Mouse (Mus musculus) forebrain, embryonic 16.5 days (tissue): ENCODE data around the gene Lrit2. TPM values are rescaled to one million over a fixed set of nuclear protein-coding genes. Genes with fewer than 3 reads are reported as not detected.

Experiments used
- ATAC-seq: fragments of 200-750 bp; cut with Nextera tagmentation; 2 replicates; pipeline ENCODE4 v1.8.0; 2017; ENCODE audit warnings: mild to moderate bottlenecking, moderate library complexity
- H3K27ac ChIP-seq: fragments of 300-500 bp; sonication (generic); 2 replicates; pipeline ENCODE4 v1.5.1; 2014; ENCODE audit warnings: low read length, control low read depth
- H3K27me3 ChIP-seq: fragments of 300-500 bp; sonication (generic); replicated peaks from 2 replicates; pipeline ENCODE4 v1.6.1; 2014; ENCODE audit warnings: low read length; ENCODE audit not compliant: control insufficient read depth, insufficient read depth
- H3K36me3 ChIP-seq: fragments of 300-500 bp; sonication (generic); 2 replicates; pipeline ENCODE4 v1.6.1; 2014; ENCODE audit not compliant: control insufficient read depth, insufficient read depth
- H3K4me1 ChIP-seq: fragments of 300-500 bp; sonication (generic); replicated peaks from 2 replicates; pipeline ENCODE4 v1.6.1; 2014; ENCODE audit warnings: low read length; ENCODE audit not compliant: control insufficient read depth, insufficient read depth
- H3K4me2 ChIP-seq: fragments of 300-500 bp; sonication (generic); 2 replicates; pipeline ENCODE4 v1.6.1; 2014; ENCODE audit warnings: mild to moderate bottlenecking, low read length, control low read depth
- H3K4me3 ChIP-seq: fragments of 300-500 bp; sonication (generic); replicated peaks from 2 replicates; pipeline ENCODE4 v1.5.1; 2014; ENCODE audit warnings: mild to moderate bottlenecking, low read length, control low read depth
- H3K9ac ChIP-seq: fragments of 300-500 bp; sonication (generic); replicated peaks from 2 replicates; pipeline ENCODE4 v1.6.1; 2014; ENCODE audit warnings: low read depth, low read length, control low read depth
- H3K9me3 ChIP-seq: fragments of 300-500 bp; sonication (generic); 2 replicates; pipeline ENCODE4 v1.6.1; 2016; ENCODE audit warnings: low read length; ENCODE audit not compliant: control insufficient read depth
- WGBS: fragments of 180-500 bp; shearing (Covaris S2); extraction: QIAGEN DNeasy Blood & Tissue Kit; methylation state at CpG from one replicate; pipeline ENCODE4 v1.1.7; 2014; 5-methylcytosine and 5-hydroxymethylcytosine counted together
- polyA plus RNA-seq: library from polyadenylated mRNA; unstranded; fragments of >200 nt; fragmentation: Nextera tagmentation; extraction: Ambion mirVana; gene quantifications from 2 replicates; pipeline ENCODE4 v1.2.1, GENCODE M21; 2015

Lrit2 gene
- polyA plus RNA-seq, 1 experiment from 2014 or later = not detected

DNA sequence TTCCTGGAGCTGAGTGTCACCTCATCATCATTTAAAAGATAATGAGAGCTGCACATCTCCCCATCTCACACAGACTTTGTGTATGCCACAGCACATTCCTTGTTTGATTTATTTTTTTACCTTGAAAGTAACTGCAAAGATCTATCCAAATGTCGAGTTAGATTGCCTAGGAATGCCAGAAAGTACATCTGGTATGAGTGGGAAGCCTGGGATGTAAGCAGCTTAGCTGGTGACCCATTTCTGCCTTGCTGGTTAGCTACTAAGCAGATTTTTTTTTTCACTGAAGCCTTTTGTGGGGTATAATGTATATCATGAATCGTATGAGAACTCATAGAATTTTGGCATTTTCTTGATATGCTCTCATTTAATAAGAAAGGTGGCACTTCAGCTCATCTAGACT lies 1.1 kb upstream of the Lrit2 start:
- WGBS = 47% methylated on average over 2 of the region's 2 CpGs
- Histone ChIP-seq H3K27me3 (no peaks in the 10 kb centered on the region), H3K4me1 (no peaks in the 10 kb centered on the region), H3K36me3 (no peaks in the 10 kb centered on the region), H3K4me2 (no peak overlapping the region), H3K4me3 (no peak overlapping the region), H3K27ac (no peak overlapping the region), H3K9me3 (no peaks in the 10 kb centered on the region), H3K9ac (no peak overlapping the region)
- ATAC-seq = no peak

DNA sequence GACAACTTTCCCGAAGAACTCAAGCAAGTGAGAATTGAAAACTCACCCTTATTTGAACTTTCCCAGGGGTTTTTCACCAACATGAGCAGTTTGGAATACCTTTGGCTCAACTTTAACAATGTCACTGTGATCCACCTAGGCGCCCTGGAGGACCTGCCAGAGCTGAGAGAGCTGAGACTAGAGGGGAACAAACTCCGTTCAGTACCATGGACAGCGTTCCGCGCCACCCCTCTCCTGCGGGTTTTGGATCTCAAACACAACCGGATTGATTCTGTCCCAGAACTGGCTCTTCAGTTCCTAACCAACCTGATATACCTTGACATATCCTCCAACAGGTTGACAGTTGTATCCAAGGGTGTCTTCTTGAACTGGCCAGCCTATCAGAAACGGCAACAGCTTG lies 787 bp downstream of the Lrit2 start:
- WGBS = 20% methylated on average over 9 of the region's 9 CpGs
- Histone ChIP-seq H3K27ac (no peak overlapping the region), H3K9ac (no peak overlapping the region), H3K4me2 (no peak overlapping the region), H3K4me3 (no peak overlapping the region), H3K4me1 (no peaks in the 10 kb centered on the region), H3K9me3 (no peaks in the 10 kb centered on the region), H3K36me3 (no peaks in the 10 kb centered on the region), H3K27me3 (no peaks in the 10 kb centered on the region)
- ATAC-seq = no peak

GRCm38 (mm10) chr14:37080724-37081123 lies 13.0 kb downstream of the Lrit2 start:
- no peaks in the 10 kb centered on the region for H3K4me1 ChIP-seq
- H3K27ac ChIP-seq = no peak overlapping the region
- H3K27me3 ChIP-seq = no peaks in the 10 kb centered on the region
- H3K9me3 ChIP-seq = no peaks in the 10 kb centered on the region
- no peak for ATAC-seq
- H3K9ac ChIP-seq = no peak overlapping the region
- no peak overlapping the region for H3K4me2 ChIP-seq
- H3K36me3 ChIP-seq = no peaks in the 10 kb centered on the region
- no peak overlapping the region for H3K4me3 ChIP-seq
- WGBS = 93% methylated on average over 1 of the region's 1 CpGs

DNA sequence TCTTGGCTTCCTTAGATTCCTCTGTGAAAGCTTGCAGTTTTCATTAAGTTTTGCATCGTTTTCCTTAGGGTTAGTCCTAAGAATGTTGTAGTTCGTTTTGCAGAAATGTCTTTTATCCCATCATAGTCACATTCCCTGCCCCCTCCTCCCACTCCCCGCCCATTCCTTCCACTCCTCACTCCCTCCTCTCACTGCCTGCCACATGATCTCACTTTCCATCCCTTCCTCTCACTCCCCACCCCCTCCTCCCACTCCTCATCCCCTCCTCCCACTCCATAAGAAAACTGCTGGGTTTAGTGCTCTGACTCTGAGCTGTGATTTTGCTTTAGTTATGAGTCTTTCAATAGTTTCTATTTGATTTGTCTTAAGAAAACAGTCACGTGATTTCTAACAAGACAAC lies 16.0 kb downstream of the Lrit2 start:
- Histone ChIP-seq H3K27me3 (no peaks in the 10 kb centered on the region), H3K36me3 (no peaks in the 10 kb centered on the region), H3K4me3 (no peak overlapping the region), H3K27ac (no peak overlapping the region), H3K9me3 (no peaks in the 10 kb centered on the region), H3K9ac (no peak overlapping the region), H3K4me1 (no peaks in the 10 kb centered on the region), H3K4me2 (no peak overlapping the region)
- WGBS = 22% methylated on average over 4 of the region's 4 CpGs
- ATAC-seq = no peak

- Histone ChIP-seq H3K9ac (no peak overlapping the region), H3K4me2 (no peak overlapping the region), H3K27me3 (no peaks in the 10 kb centered on the region; the same call in 1 of the 2 replicates), H3K9me3 (no peaks in the 10 kb centered on the region), H3K4me3 (no peak overlapping the region), H3K4me1 (peaks cover 8% of the 10 kb centered on the region), H3K27ac (no peak overlapping the region), H3K36me3 (no peaks in the 10 kb centered on the region)
- no peak for ATAC-seq
- 46% methylated on average over 6 of the region's 6 CpGs for WGBS
Observed at GRCm38 (mm10) chr14:37094436-37094835, 26.7 kb downstream of the Lrit2 start.

DNA sequence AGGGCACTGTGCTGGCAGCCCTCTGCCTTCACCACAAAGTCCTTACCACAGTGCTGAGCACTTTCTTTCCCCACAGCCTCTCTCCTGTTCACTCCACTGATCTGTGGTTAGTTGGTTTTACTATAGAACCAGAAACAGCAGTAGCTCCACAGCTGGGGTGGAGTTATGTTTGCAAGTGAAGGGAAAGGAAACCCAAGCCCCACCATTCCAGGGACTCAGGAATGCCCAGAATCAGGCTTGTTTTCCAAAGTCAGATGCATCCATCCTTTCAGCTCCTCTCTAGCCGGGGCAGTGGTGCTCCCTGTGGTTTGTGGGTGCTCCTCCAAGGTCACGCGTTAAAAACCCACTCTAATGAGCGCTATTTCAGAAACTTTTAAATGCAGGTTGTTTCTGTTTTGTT lies 27.8 kb downstream of the Lrit2 start:
- Histone ChIP-seq H3K27ac (no peak overlapping the region), H3K9me3 (no peaks in the 10 kb centered on the region), H3K4me3 (no peak overlapping the region), H3K36me3 (no peaks in the 10 kb centered on the region), H3K4me1 (peaks cover 8% of the 10 kb centered on the region), H3K9ac (no peak overlapping the region), H3K27me3 (no peaks in the 10 kb centered on the region; the same call in 1 of the 2 replicates), H3K4me2 (no peak overlapping the region)
- ATAC-seq = no peak
- 80% methylated on average over 4 of the region's 4 CpGs for WGBS

DNA sequence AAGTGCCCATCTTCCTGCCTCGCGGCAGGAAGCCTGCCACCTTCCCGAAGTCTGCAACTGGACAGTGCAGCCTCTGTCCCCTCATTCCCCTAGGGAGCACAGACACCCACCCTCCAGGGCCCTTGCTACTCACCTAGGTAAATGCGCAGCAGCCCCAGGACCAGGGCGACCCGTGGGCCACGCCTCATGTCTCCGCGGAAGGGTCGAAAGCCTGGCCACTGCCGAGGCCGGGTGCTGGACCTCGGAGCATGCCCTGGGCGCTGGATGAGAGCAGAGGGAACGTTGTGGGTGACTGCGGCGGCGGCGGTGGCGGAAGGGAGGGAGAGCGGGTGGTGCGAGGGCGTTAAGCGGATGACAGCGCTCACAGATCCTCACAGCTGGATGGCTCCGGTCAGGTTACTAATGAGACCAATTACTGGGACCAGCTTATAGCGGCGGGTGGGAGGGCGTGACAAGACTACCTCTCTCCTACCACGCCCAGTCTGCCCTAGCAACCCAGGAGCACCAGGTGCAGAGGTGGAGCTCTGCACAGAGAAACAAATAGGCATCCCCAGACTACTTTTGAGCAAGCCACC lies 30.3 kb downstream of the Lrit2 start, which contains the start of gene Cdhr1:
Cdhr1 (minus strand) TSS at position 392 of the 575 bp plus-strand sequence.
- peak; percentile 79 for ATAC-seq
- peak within 1 kb of the TSS; percentile 65 for H3K9ac ChIP-seq
- WGBS = under 1% methylated on average over 30 of the region's 30 CpGs

GRCm38 (mm10) chr14:37101531-37101930 lies 33.8 kb downstream of the Lrit2 start:
- WGBS = 82% methylated on average over 5 of the region's 5 CpGs
- no peaks in the 10 kb centered on the region for H3K36me3 ChIP-seq
- no peak for ATAC-seq

More for the DNA sequence above, 30.3 kb downstream of the Lrit2 start, which contains the start of gene Cdhr1:
- Histone ChIP-seq H3K4me1 (peaks cover 8% of the 10 kb centered on the region), H3K4me2 (peak within 1 kb of the TSS; percentile 84), H3K4me3 (peak within 1 kb of the TSS; percentile 47), H3K27me3 (no peaks in the 10 kb centered on the region; the same call in 1 of the 2 replicates), H3K9me3 (no peaks in the 10 kb centered on the region), H3K36me3 (no peaks in the 10 kb centered on the region), H3K27ac (no peak within 1 kb of the TSS)

DNA sequence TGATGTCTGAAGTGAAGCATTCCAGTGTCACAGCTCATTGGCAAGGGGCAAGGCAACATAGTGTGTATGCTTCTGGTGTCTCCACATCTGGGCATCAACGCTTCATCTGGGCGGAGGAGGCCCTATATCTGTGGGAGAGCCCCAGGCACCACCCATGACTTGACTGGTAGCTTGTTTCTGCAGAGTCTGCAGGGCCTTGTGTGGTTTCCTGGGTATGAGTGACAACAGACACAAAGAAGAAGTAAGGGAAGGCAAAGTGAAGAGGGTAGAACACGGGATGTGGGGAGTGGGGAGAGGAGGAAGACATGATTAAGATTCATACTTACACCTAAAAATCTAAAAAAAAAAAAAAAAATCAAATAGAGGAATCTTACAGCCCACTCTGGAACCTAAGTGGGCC lies 34.8 kb downstream of the Lrit2 start:
- H3K9me3 ChIP-seq = no peaks in the 10 kb centered on the region
- H3K4me1 ChIP-seq = peaks cover 12% of the 10 kb centered on the region
- WGBS = 81% methylated on average over 3 of the region's 3 CpGs
- no peaks in the 10 kb centered on the region for H3K36me3 ChIP-seq
- no peak overlapping the region for H3K9ac ChIP-seq
- no peak for ATAC-seq
- no peak overlapping the region for H3K4me2 ChIP-seq
- H3K27me3 ChIP-seq = no peaks in the 10 kb centered on the region; the same call in 1 of the 2 replicates
- H3K4me3 ChIP-seq = no peak overlapping the region
- no peak overlapping the region for H3K27ac ChIP-seq

More at GRCm38 (mm10) chr14:37101531-37101930, 33.8 kb downstream of the Lrit2 start:
- H3K27ac ChIP-seq = no peak overlapping the region
- H3K9ac ChIP-seq = no peak overlapping the region
- no peak overlapping the region for H3K4me3 ChIP-seq
- H3K9me3 ChIP-seq = no peaks in the 10 kb centered on the region
- no peak overlapping the region for H3K4me2 ChIP-seq
- no peaks in the 10 kb centered on the region; the same call in 1 of the 2 replicates for H3K27me3 ChIP-seq
- peaks cover 12% of the 10 kb centered on the region for H3K4me1 ChIP-seq

GRCm38 (mm10) chr14:37104747-37105146 lies 37.0 kb downstream of the Lrit2 start:
- Histone ChIP-seq H3K4me3 (no peak overlapping the region), H3K9ac (no peak overlapping the region), H3K9me3 (no peaks in the 10 kb centered on the region), H3K27ac (no peak overlapping the region), H3K4me2 (no peak overlapping the region), H3K4me1 (peaks cover 3% of the 10 kb centered on the region), H3K27me3 (no peaks in the 10 kb centered on the region), H3K36me3 (no peaks in the 10 kb centered on the region)
- 60% methylated on average over 5 of the region's 5 CpGs for WGBS
- ATAC-seq = no peak
